Mouse (Mus musculus): ENCODE measurements around the gene Kpna7.

GRCm38 (mm10) chr5:145112566-145112965 is 28.7 kb upstream of the Kpna7 start:
- TF ChIP-seq CTCF (IDR thresholded peaks at IDR 0.05) = no peak
- TF ChIP-seq EP300 (IDR thresholded peaks at IDR 0.05) = no peak

All from lung, postnatal 0 days (tissue).